Mouse (Mus musculus) ES-Bruce4 (cell line): ENCODE data around the gene Tmem108.

ENCODE experiments used
- CTCF ChIP-seq: IDR thresholded peaks from one replicate; pipeline ENCODE4 v1.8.1; 2011; ENCODE audit warnings: low read depth, low read length
- EP300 ChIP-seq: IDR thresholded peaks from 2 replicates; pipeline ENCODE4 v1.6.1; 2011; ENCODE audit warnings: low read depth, low read length; ENCODE audit not compliant: insufficient read depth

- TF ChIP-seq EP300 (no peak), CTCF (no peak)
These were observed 119.3 kb downstream of the Tmem108 start for GRCm38 (mm10) chr9:103642300-103642699.
